In genomic region chr5:35024975-35025374, GRCm38 (mm10) we compare ENCODE assay signal across 9 mouse cellular contexts. TPM values are rescaled to one million over a fixed set of nuclear protein-coding genes. Genes with fewer than 3 reads are reported as not detected.
A peak's percentile ranks its signal among the peaks of the same experiment; 100 is the strongest.
DNase-seq lines count a peak whose midpoint lies in the region; ATAC-seq and TF ChIP-seq lines count a peak whose summit lies in the region.
"Had no signal": no experiment of that assay in that cellular context is flagged by ENCODE, and none has a peak within 500 bp of the region (broad histone marks: within the 10 kb centered on the region; RNA-seq: fewer than 3 reads in every experiment).

No protein-coding gene starts in this region.

- TF ChIP-seq POLR2A in cerebellum, adult 2 months (IDR thresholded peaks at IDR 0.05; ENCODE audit: borderline replicate concordance, insufficient read depth, low read length), result no peak

- H3K9ac ChIP-seq in liver, postnatal 0 days (replicated peaks), result no peak overlapping the region
- H3K9ac ChIP-seq: limb, embryonic 15.5 days had no signal

- H3K4me1 ChIP-seq in cerebellum, adult 2 months (ENCODE audit: control insufficient read depth, insufficient read depth, low read length), result no peaks in the 10 kb centered on the region
- H3K4me1 ChIP-seq in liver, postnatal 0 days (ENCODE audit: insufficient read depth), result peaks cover 7% of the 10 kb centered on the region; the same call in 1 of the 2 replicates

- no peak overlapping the region for H3K4me2 ChIP-seq in liver, postnatal 0 days (ENCODE audit: low read depth, low read length)
- H3K4me2 ChIP-seq: limb, embryonic 15.5 days had no signal

- peak; percentile 64 for ATAC-seq in liver, postnatal 0 days
- no peak for ATAC-seq in monocyte, adult 5-6 weeks (replicated peaks; ENCODE audit: insufficient number of reproducible peaks, low FRiP score, low TSS enrichment, poor library complexity, severe bottlenecking)

- no peaks in the 10 kb centered on the region for H3K9me3 ChIP-seq in liver, postnatal 0 days (ENCODE audit: low read length)
- H3K9me3 ChIP-seq: limb, embryonic 15.5 days had no signal

- H3K4me3 ChIP-seq in cerebellum, adult 2 months (replicated peaks; ENCODE audit: insufficient read depth, low read depth, low read length), result no peak overlapping the region
- H3K4me3 ChIP-seq in liver, postnatal 0 days (ENCODE audit: low read depth, low read length), result no peak overlapping the region
- H3K4me3 ChIP-seq: limb, embryonic 15.5 days had no signal

- H3K27me3 ChIP-seq in cerebellum, adult 2 months (ENCODE audit: control insufficient read depth, insufficient read depth, low read length), result no peaks in the 10 kb centered on the region
- no peaks in the 10 kb centered on the region for H3K27me3 ChIP-seq in liver, postnatal 0 days (ENCODE audit: insufficient read depth, low read length)
- H3K27me3 ChIP-seq: limb, embryonic 15.5 days had no signal

- TF ChIP-seq CTCF in cerebellum, adult 2 months (IDR thresholded peaks at IDR 0.05; ENCODE audit: borderline replicate concordance, insufficient read depth, low read depth, low read length), result peak; percentile 64
- TF ChIP-seq CTCF in liver, postnatal 0 days (IDR thresholded peaks at IDR 0.05; ENCODE audit: low read depth), result peak; percentile 87

- no peak overlapping the region for H3K27ac ChIP-seq in cerebellum, adult 2 months (ENCODE audit: insufficient read depth, low read length)
- H3K27ac ChIP-seq in liver, postnatal 0 days (ENCODE audit: low read depth), result no peak overlapping the region
- H3K27ac ChIP-seq: limb, embryonic 15.5 days had no signal

- DNase-seq in right cerebral cortex, adult 2 months (ENCODE audit: low spot score in 2 of 2), result peak; percentile 56 to 64
- DNase-seq in right cerebral cortex, postnatal 25 days, result no peak
- peak; percentile 27 to 43 for DNase-seq in cerebellum, adult 2 months
- DNase-seq in frontal cortex, postnatal 36 days (ENCODE audit: low spot score in 2 of 2), result peak; percentile 55 to 57
- DNase-seq in kidney, adult 9 months, result peak; percentile 54
- peak; percentile 74 for DNase-seq in liver, postnatal 0 days
- peak; percentile 39 for DNase-seq in ovary, postnatal 10 days (ENCODE audit: low spot score)

- peaks cover 19% of the 10 kb centered on the region for H3K36me3 ChIP-seq in liver, postnatal 0 days (replicated peaks; ENCODE audit: insufficient read depth, low read length)

- TF ChIP-seq EP300 in liver, postnatal 0 days (IDR thresholded peaks at IDR 0.05; ENCODE audit: low read depth), result no peak

- 28% methylated on average over 2 of the region's 2 CpGs for WGBS in cerebellum, adult 2 months
- 14% methylated on average over 2 of the region's 2 CpGs for WGBS in liver, postnatal 0 days (ENCODE audit: insufficient replicate concordance)

RNA-seq across cellular contexts. Expression of gene Hgfac, which starts 16.3 kb away (rescaled TPM):
- polyA plus RNA-seq in cerebellum, adult 2 months (2012; rRNA removed), result 0.13 and 0.30 TPM in 2 replicates
- polyA plus RNA-seq in liver, postnatal 0 days (2015; fragmentation: Nextera tagmentation; extraction: Ambion mirVana), result 285 and 304 TPM in 2 replicates
- total RNA-seq in monocyte, adult 5-6 weeks (2017), result not detected in 3 replicates

RNA-seq across cellular contexts. Expression of gene Dok7, which starts 31.6 kb away (rescaled TPM):
- 17.3 and 19.0 TPM in 2 replicates for polyA plus RNA-seq in cerebellum, adult 2 months (2012; rRNA removed)
- 0.05 and 0.06 TPM in 2 replicates for polyA plus RNA-seq in liver, postnatal 0 days (2015; fragmentation: Nextera tagmentation; extraction: Ambion mirVana)
- total RNA-seq in monocyte, adult 5-6 weeks (2017), result not detected in 3 replicates

Comparison
In these comparisons a context has a peak if more than half of its experiments do, and no peak if none do; other contexts are left out.
1. RNA of gene Hgfac, which starts 16.3 kb away (polyA plus RNA-seq): 285 to 304 TPM in liver, postnatal 0 days; 0.13 to 0.30 TPM in cerebellum, adult 2 months; every median in the first group is over 100 times any median in the second.
2. RNA of gene Dok7, which starts 31.6 kb away (polyA plus RNA-seq): 17.3 to 19.0 TPM in cerebellum, adult 2 months; 0.05 to 0.06 TPM in liver, postnatal 0 days; every median in the first group is over 10 times any median in the second.